Mouse (Mus musculus) testis, postnatal 10 days (tissue): ENCODE data around the gene 2410004P03Rik.
"Not testable (repeated sequence)": the region's sequence is repeated elsewhere in the genome, so short reads cannot be mapped to it uniquely, and the experiment has no call there.

ENCODE experiments used
- DNase-seq: peaks from one replicate; pipeline ENCODE4 v3.0.0; 2021; ENCODE audit warnings: low spot score

Gene 2410004P03Rik

DNA sequence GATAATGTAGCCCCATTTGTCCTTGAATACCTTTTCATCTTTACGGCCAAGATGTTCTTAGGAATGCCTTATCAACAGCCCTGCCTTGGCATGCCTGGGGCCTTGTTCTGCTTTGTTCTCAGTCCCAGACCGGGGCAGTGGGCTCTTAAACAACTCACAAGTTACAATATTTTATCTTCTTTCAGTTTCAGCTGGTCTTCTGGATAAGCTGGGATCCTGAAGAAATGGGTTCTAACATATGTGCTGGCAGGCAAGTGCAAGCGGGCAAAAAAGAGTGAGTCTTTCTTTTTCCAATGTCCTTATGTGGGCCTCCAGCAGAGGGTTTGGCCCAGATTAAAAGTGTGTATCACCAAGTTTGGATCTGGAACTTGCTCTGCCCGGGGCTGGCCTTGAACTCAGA lies 9.6 kb upstream of the 2410004P03Rik start:
- not testable (repeated sequence) for DNase-seq

DNA sequence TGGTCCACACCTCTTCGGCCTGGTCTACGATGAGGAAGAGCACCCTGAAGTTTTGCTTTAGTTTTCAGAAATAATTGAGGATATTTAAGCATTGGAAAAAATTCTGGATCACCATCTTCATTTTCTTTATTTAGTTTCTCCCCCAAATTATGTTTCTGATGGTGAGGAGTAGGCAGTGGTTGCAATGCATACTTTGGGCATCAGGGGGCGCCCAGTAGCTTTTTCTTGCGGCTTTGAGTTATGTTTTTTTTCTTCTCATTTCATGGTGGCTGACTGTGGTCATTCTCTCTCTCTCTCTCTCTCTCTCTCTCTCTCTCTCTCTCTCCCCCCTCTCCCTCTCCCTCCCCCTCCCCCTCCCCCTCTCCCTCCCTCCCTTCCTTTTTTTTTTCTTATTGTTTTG lies 6.9 kb upstream of the 2410004P03Rik start:
- DNase-seq = peak; percentile 80

DNA sequence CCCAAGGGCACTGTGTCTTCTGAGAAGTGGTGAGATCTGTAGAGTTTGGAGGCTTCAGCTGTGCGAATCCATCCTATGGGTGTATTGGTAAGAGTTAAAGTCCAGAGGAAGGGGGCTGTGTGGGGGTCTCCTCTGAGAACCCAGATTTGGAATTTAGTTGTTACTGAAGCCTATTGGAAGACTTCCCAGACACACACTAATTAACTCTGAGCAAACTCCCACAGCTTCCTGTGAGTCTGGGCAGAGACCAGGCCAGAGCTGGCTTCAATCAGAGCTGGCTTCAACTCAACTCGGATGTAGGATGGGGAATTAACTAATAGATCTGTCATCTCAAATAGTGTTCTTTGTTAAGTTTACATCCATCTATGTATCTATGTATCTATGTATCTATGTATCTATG lies 4.2 kb upstream of the 2410004P03Rik start:
- DNase-seq = no peak

DNA sequence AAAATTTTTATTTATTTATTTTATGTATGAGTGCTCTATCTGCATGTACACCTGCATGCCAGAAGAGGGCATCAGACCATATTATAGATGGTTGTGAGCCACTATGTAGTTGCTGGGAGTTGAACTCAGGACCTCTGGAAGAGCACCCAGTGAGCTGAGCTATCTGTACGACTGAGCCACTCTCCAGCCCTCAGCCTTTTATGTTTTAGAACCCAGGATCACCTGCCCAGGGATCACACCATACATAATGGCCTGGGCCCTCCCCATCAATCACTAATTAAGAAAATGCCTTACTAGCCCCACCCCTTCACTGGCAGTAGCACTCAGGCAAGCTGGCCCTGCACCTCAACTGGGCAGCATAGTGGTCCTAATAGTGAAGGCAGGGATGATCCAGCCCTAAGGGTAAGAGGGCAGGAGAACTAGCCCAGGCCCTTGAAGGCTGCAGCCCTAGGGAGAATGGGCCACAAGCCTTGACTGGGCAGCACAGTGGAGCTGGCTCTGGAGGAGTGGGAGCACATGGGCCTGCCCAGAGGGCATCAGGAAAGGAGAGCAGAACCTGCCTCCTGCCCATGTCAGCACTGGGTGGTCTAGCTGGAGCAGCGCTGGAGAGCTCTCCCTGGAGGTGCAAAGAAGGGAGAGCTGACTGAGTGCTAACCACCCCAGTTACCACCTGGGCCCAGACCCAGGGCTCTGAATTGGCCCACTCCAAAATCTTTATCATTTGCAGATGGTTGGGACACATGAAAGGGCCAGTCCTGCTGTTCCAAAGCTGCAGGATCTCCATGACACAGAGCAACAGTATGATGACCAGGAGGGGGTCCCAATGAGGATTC lies 756 bp upstream of the 2410004P03Rik start:
- no peak for DNase-seq

DNA sequence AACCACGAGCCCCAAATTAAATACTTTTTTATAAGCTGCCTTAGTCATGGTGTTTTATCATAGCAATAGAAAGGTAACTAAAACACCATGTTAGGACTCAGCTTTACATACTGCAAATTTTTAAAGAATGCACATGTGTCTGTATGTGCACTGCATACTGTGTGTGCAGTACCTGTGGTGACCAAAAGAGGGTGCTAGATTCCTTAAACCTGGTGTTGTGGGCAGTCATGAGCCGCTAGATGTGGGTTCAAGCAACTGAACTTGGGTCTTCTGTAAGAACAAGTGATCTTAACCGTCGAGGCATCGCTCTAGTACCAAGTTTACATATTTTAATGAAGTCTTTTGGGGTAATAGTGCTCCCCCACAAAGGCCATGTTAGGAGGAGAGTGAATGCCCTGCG lies 2.1 kb downstream of the 2410004P03Rik start:
- DNase-seq = no peak

DNA sequence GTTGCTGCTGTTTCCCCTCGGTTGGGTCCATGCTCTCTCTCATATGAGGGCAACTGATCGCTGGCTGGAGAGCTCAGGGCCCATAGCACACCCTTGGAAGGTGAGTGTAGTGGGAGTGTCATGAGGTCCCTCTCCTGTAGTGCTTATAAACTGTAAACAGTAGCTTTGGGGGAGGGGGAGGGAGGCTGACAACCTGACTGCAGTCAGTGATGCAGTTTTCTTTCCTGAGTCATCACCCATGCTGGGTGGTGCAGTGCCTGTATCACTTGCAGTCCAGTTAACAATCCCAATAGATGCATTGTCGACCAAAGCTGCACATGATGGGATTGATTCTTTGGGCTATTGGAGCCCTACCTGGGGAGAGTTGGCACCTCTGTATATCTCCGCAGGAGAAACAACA lies 10.3 kb downstream of the 2410004P03Rik start:
- no peak for DNase-seq

DNA sequence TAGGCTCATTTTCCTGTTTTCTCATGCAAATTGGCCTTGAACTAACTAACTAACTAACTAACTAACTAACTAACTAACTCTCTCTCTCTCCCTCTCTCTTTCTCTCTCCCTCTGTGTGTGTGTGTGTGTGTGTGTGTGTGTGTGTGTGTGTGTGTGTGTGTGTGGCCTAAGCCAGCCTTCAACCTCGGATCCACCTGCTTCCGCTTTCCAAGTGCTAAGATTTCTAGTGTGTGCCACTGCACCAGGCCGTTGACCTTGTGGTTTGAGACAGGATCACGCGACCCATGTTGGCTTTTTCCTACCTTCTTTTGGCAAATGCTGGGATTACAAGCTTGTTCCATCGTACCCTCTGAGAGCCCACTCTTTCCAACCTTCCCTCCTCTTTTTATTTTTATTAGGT lies 10.9 kb downstream of the 2410004P03Rik start:
- DNase-seq = no peak

DNA sequence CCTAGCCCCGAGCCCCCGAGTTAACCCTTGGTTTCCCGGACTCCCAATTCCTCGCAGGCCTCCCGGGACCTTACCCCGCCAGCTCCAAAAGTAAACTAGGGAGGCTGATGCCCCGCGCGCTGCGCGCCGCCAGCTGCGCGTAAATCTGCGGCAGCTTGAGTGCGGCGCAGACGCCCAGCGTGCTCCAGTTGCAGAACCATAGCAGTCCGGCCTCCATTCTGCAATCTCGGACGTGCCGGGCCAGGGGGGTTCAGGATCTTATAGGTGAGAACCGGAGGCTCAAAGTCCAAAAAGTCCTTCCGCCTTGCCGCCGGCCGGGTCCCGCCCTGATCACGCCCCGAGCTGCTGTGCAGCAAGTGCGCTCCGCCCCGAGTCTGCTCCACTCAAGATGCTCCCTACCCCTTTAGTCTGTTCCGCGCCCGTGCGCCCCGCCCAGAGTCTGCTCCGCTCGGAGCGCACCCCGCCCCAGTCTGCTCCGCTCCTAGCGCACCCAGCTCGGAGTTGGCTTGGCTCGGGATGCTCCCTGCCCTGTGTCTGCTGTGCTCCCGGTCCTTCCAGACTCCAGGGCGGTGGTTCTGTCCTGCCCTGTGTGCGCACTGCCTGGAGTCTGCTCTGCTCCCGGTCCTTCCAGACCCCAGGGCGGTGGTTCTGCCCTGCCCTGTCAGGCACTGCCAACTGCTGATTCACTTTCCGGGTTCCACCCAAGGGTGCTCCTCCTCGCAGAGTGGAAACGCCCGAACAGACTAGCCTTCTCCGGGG lies 11.6 kb downstream of the 2410004P03Rik start, which contains the start of gene Pqlc3:
Gene Pqlc3 (minus strand): TSS at position 670 of the 759 bp plus-strand sequence.
- DNase-seq = peak; percentile 85

DNA sequence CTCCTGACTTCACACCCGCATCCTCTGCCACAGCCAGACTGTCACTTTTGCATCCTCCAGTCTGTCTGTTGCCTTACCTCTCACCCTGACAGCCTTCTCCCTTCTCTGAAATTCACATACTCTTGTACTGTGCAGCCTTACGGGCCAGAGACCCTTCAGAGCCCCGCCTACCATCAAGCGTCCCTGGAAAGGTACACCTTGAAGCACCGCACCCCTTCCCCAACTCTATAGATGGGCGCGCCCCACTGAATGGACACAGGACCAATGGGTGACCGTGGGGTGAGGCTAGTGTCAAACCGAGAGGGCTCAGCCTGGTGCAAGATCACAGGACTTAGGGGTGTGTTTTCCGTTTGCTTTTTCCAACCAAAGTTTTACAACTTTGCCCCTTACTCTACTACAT lies 12.4 kb downstream of the 2410004P03Rik start:
- no peak for DNase-seq

DNA sequence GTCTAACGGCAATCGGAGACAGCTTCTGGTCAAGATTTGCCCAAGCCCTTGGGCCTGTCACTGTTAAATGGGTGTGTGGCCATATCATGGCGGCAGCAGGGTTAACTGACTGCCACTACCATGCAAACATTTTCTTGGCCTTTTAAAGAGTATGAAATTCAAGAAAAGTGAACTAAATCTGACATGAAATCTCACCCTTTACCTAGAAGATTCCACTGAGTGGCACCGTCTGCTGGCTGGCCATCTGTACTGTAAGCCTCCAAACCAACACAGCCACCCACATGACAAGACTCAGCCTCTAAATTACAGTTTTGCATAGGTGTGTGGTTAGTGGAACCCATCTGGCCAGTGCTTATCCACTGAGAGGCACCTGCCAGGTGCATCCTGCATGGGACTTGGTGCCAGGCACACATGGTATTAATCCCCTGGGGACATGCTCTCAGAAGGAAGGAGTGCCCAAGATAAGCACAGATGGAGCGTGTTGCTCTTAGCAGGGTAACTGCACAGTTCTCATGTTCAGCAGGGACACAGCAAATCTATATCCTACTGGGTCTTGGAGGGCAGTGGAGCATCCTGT lies 14.6 kb downstream of the 2410004P03Rik start:
- DNase-seq = no peak

DNA sequence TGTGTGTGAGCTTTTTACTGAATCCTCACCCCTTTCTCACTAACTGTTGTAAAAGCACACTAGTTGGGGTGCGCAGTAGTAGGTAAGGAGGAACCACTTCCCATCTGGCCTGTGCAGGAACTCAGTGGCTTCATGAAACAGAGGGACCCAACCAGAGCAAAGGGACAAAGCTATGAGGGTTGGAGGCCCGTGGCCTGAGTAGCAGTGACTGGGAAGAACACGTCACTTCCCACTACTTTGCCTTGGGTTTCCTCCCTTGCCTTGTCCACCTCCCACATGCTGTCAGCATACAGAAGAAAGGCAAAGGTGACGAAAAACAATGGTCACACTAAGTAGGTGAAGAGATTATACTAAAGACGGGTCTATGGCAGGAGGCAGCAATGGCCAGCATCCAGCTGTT lies 15.2 kb downstream of the 2410004P03Rik start:
- no peak for DNase-seq

DNA sequence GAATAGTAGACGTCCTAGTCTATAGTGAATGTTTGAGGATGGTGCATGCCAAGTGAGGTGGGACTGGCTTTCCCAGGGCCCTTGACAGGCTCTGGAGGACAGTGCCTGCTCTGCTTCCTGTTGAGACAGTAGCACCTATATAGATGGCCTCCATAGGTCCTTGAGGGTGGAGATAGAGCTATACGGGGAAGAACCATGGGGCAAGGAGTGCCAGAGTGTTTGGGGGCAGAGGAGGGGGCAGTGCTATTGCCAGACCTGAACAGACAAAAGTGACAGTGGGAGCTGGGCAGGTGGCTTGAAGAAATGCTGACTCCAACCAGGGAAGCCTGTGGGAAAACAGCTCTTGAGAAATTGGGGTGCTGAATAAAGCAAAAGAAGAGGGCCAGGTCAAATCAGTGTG lies 17.2 kb downstream of the 2410004P03Rik start:
- no peak for DNase-seq

DNA sequence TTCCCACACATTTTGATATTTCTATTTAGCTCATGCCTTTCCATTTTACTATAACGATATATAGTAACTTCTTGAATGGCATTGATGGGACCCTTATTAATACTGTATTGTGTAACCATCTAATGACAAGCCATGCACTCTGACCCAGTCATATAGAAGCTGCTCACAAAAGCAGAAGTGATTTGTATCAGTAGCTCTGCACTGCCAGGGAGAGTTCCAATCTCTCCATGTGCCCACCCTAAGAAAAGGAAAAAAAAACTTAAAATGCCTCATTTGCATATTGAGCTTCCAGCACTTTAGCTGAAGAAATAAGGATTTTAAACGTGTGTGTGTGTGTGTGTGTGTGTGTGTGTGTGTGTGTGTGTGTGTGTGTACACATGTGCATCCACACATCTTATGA lies 19.2 kb downstream of the 2410004P03Rik start:
- DNase-seq = no peak

DNA sequence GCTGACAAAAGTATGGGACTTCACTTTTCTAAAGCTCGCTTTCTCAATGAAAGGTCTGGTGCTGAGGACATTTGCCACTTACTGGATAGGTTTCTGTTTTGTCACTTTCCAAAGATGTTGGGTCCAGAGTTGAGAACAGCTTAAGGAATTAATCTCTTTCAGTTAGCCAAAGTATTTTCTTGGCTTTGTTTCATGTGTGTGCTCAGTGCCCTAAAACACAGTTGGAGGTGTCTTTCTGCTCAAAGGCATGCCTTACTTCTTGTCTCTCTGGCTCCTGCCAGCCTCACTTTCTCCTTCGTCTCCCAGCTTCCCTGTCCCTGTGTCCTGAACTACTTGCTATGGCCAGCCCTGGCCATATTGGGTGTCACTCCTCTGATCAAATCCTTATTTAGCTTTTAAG lies 20.2 kb downstream of the 2410004P03Rik start:
- DNase-seq = no peak

DNA sequence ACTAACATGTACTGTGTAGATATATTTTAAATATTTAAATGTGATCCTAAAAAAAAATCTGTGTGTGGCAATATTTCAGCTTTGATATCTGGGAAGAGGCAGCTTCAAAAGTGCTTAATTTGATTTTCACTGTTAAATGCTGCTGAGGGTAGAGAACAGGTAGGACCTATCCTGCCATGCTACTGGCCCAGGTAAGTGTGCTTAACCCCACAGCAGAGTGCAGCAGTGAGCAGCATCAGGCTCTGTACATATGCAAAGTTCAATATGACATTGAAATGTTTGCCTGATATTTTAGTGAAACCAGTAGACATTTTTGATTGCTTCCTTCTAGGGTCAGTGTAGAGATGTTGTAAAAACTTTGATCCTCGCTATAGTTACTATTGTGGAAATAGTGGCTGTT lies 25.7 kb downstream of the 2410004P03Rik start:
- no peak for DNase-seq

DNA sequence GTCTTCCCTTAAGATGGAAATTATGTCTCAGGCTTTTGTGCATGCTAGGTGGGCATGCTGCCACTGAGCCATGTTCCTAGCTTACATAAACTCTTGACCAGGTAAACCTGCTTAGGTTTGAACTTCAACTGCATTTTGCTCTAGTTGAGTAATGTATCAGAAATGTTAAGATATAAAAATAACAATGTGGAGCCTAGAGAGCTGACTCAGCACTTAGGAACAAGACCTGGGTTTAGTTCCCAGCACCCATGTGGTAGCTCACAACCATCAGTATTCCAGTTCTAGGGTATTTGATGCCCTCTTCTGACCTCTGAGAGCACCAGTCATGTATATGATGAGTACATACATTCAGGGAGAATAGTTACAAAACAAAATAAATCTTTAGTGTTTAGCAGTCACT lies 34.4 kb downstream of the 2410004P03Rik start:
- DNase-seq = no peak

DNA sequence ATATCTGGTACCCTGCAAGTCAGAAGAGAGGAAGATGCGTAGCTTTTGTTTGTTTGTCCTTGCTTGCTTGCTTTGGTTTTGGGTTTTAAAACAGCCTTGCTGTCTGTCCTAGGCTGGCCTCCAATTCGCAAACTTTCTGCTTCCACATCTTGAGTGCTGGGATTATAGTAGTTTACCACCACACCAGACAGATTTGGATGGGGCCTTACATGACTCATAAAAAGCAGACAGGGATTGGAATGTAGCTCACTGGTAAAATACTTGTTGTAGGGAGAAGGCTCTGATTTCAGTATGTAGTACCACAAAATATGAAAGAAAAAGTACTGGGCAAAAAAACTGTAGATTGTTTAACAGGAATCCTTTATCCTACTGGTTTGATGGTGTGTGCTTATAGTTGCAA lies 44.7 kb downstream of the 2410004P03Rik start:
- DNase-seq = no peak

DNA sequence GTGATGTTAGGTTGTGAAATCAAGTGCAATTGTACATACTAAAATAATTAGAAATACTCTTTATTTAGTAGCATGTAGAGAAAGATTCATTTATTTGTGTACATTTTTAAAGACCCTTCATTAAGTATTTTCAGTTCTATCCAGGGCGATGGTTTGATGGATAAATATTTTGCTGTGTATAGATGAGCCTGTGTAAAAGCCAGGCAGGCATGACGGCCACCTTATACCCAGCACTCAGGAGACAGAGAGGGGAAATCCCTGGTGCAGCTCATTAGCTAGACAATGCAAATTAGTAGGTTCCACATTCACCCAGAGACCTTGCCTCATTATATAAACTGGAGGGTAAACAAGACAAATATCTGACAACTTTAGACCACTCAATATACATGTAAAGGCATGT lies 48.2 kb downstream of the 2410004P03Rik start:
- DNase-seq = no peak

DNA sequence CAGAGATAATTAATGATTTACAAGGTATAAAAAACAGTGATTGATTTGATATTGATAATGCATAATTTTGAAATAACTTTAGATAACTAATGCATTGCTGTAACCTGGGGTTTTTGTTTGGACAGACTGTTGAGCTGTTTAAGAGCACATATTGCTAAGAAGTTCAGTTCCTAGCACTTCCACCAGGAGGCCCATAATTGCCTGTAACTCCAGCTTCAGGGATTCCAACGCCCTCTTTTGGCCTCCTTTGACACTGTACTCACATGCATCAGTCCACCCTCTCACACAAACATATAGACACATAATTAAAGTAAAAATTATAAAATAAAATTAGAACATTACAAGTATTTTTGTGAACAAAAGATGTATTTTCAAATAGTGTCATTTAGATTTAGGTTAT lies 52.7 kb downstream of the 2410004P03Rik start:
- peak; percentile 40 for DNase-seq
